Mouse (Mus musculus) forebrain, embryonic 13.5 days (tissue): Measurements from ENCODE around the gene Itpr1. TPM values are rescaled to one million over a fixed set of nuclear protein-coding genes. Genes with fewer than 3 reads are reported as not detected.

Source experiments
- ATAC-seq: fragments of 200-750 bp; cut with Nextera tagmentation; 2 replicates; pipeline ENCODE4 v1.8.0; 2017
- H3K27ac ChIP-seq: fragments of 300-500 bp; sonication (generic); 2 replicates; pipeline ENCODE4 v1.5.1; 2015; ENCODE audit warnings: inconsistent platforms, mild to moderate bottlenecking, moderate library complexity
- H3K27me3 ChIP-seq: fragments of 300-500 bp; sonication (generic); 2 replicates; pipeline ENCODE4 v1.6.1; 2015; ENCODE audit warnings: mild to moderate bottlenecking, inconsistent platforms
- H3K36me3 ChIP-seq: fragments of 300-500 bp; sonication (generic); 2 replicates; pipeline ENCODE4 v1.6.1; 2015; ENCODE audit warnings: mild to moderate bottlenecking, inconsistent platforms; ENCODE audit not compliant: poor library complexity, severe bottlenecking
- H3K4me1 ChIP-seq: fragments of 300-500 bp; sonication (generic); 2 replicates; pipeline ENCODE4 v1.6.1; 2015; ENCODE audit warnings: inconsistent platforms
- H3K4me2 ChIP-seq: fragments of 300-500 bp; sonication (generic); 2 replicates; pipeline ENCODE4 v1.6.1; 2015; ENCODE audit warnings: inconsistent platforms, mild to moderate bottlenecking, moderate library complexity
- H3K4me3 ChIP-seq: fragments of 300-500 bp; sonication (generic); 2 replicates; pipeline ENCODE4 v1.5.1; 2015; ENCODE audit warnings: mild to moderate bottlenecking, inconsistent platforms
- H3K9ac ChIP-seq: fragments of 300-500 bp; sonication (generic); 2 replicates; pipeline ENCODE4 v1.6.1; 2015; ENCODE audit warnings: mild to moderate bottlenecking, inconsistent platforms
- H3K9me3 ChIP-seq: fragments of 300-500 bp; sonication (generic); replicated peaks from 2 replicates; pipeline ENCODE4 v1.6.1; 2016; ENCODE audit warnings: inconsistent platforms
- WGBS: fragments of 180-500 bp; shearing (Covaris S2); methylation state at CpG from one replicate; pipeline ENCODE4 v1.1.7; 2015; 5-methylcytosine and 5-hydroxymethylcytosine counted together
- microRNA-seq: library from miRNA; unstranded; fragments of <30 nt; microRNA quantifications from one replicate; pipeline ENCODE4, GENCODE M21; 2016
- polyA plus RNA-seq: library from polyadenylated mRNA; unstranded; fragments of >200 nt; fragmentation: Nextera tagmentation; extraction: Ambion mirVana; gene quantifications from 2 replicates; pipeline ENCODE4 v1.2.1, GENCODE M21; 2015

Itpr1 gene
- polyA plus RNA-seq, 1 experiment from 2014 or later = 6.9 TPM

- ATAC-seq = peak; percentile 69; the same call in 1 of the 2 replicates
- Histone ChIP-seq H3K4me2 (no peak overlapping the region), H3K9me3 (0 out of 2 replicates have a peak, but pooled peaks cover 3% of the 10 kb centered on the region), H3K4me3 (no peak overlapping the region), H3K4me1 (no peaks in the 10 kb centered on the region), H3K36me3 (no peaks in the 10 kb centered on the region), H3K27me3 (no peaks in the 10 kb centered on the region), H3K9ac (no peak overlapping the region), H3K27ac (no peak overlapping the region)
- 65% methylated on average over 6 of the region's 6 CpGs for WGBS
These were observed 379.7 kb downstream of the Itpr1 start for GRCm38 (mm10) chr6:108592636-108593035.

GRCm38 (mm10) chr6:108594171-108594841 is 381.4 kb downstream of the Itpr1 start:
- no peak for ATAC-seq
- no peak overlapping the region for H3K27ac ChIP-seq
- H3K4me3 ChIP-seq = no peak overlapping the region
- no peak overlapping the region for H3K9ac ChIP-seq
- no peaks in the 10 kb centered on the region for H3K27me3 ChIP-seq
- no peaks in the 10 kb centered on the region for H3K36me3 ChIP-seq
- H3K4me1 ChIP-seq = no peaks in the 10 kb centered on the region
- no peak overlapping the region for H3K4me2 ChIP-seq
- H3K9me3 ChIP-seq = no peaks in the 10 kb centered on the region
- WGBS = 85% methylated on average over 5 of the region's 5 CpGs

GRCm38 (mm10) chr6:108598691-108599090 is 385.8 kb downstream of the Itpr1 start:
- no peaks in the 10 kb centered on the region for H3K27me3 ChIP-seq
- WGBS = 91% methylated on average over 4 of the region's 4 CpGs
- ATAC-seq = no peak
- H3K4me2 ChIP-seq = no peak overlapping the region
- no peak overlapping the region for H3K4me3 ChIP-seq
- no peak overlapping the region for H3K9ac ChIP-seq
- H3K36me3 ChIP-seq = no peaks in the 10 kb centered on the region
- H3K4me1 ChIP-seq = no peaks in the 10 kb centered on the region
- no peaks in the 10 kb centered on the region for H3K9me3 ChIP-seq
- H3K27ac ChIP-seq = no peak overlapping the region

GRCm38 (mm10) chr6:108599317-108599716 is 386.4 kb downstream of the Itpr1 start:
- H3K27me3 ChIP-seq = no peaks in the 10 kb centered on the region
- no peaks in the 10 kb centered on the region for H3K9me3 ChIP-seq
- no peak overlapping the region for H3K9ac ChIP-seq
- no peak overlapping the region for H3K27ac ChIP-seq
- ATAC-seq = no peak
- H3K36me3 ChIP-seq = no peaks in the 10 kb centered on the region
- no peaks in the 10 kb centered on the region for H3K4me1 ChIP-seq
- 83% methylated on average over 2 of the region's 2 CpGs for WGBS
- no peak overlapping the region for H3K4me3 ChIP-seq
- H3K4me2 ChIP-seq = no peak overlapping the region

Small RNAs within 50 kb of the gene (microRNA-seq; reads per million reads assigned to microRNA genes)
- gene Mir7661 = not detected

Other genes starting within 250 kb of the Itpr1 start
- gene Setmar, start 148.1 kb upstream of the Itpr1 start, polyA plus RNA-seq = 6.4 and 8.0 TPM in 2 replicates
- 12.6 and 13.6 TPM in 2 replicates for gene Sumf1, start 27.5 kb upstream of the Itpr1 start, polyA plus RNA-seq